Mouse (Mus musculus) central nervous system, embryonic 11.5 days (tissue): ENCODE results near the gene Gkn1. TPM values are rescaled to one million over a fixed set of nuclear protein-coding genes. Genes with fewer than 3 reads are reported as not detected.

Source experiments
- polyA plus RNA-seq: library from polyadenylated mRNA; depleted of rRNA; stranded (reverse); fragments of >200 nt; gene quantifications from 2 replicates; pipeline ENCODE4 v1.2.3, GENCODE M21; 2012; rRNA removed

The Gkn1 gene
- not detected in 2 replicates for polyA plus RNA-seq

DNA sequence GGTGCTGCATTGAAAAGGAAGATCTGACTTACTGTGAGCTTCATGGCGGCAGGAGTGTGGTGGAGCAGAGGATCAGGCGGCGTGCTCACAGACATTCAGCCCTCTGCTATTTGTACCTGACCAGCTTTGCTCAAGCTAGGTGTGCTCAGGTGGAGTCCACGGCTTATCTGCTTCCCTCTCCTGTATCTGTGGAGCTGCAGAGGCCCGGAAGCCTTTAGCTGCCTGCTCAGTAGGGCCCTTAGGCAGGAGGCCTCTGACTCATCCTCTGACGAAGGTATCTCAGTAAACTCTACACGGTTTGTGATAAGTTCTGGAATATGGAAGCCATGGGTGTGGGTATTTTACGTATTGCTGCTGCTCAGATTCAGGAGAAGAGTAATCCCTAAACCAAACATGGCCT lies at the start of gene Gkn1:
Gene Gkn1, minus strand, starts transcription at position 114 of the 400 bp plus-strand sequence.

DNA sequence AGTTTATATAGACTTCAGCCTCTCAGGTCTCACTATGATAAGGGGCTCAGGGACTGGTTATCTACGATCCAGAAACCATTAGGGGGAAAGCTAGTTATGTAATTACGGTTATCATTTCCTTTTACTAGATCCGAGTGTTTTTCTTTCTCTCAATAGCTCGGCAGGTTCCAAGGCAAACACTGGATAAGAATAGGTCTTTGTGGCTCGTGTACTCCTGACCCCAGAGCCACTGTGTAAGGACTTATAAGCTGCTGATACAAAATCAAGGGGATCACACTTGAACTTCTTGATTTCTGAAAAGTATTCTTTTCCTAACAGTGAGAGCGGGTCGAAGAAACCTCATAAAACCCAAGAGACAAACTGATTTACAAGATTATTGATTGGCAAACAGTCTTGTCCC lies 38.1 kb upstream of the Gkn1 start, which contains the start of gene Gkn3:
Gene Gkn3, minus strand, starts transcription at position 59 of the 400 bp plus-strand sequence.

GRCm38 (mm10) chr6:87373057-87373456 lies 22.3 kb upstream of the Gkn1 start, which contains the start of gene Gkn2:
Gene Gkn2, plus strand, starts transcription at chr6:87373357.

GRCm38 (mm10) chr6:87335091-87335934 lies 15.4 kb downstream of the Gkn1 start, which contains the start of gene Antxr1:
Gene Antxr1, minus strand, starts transcription at chr6:87335821.

Other genes starting within 250 kb of the Gkn1 start
- gene D6Ertd527e, start 246.2 kb downstream of the Gkn1 start, polyA plus RNA-seq = 0.24 and 0.34 TPM in 2 replicates
- 10.1 and 20.2 TPM in 2 replicates for gene Antxr1, start 15.1 kb downstream of the Gkn1 start, polyA plus RNA-seq
- gene Gkn2, start 22.4 kb upstream of the Gkn1 start, polyA plus RNA-seq = not detected in 2 replicates
- 0.30 TPM in 1 of 2 replicates, not detected in the other for gene Gkn3, start 38.0 kb upstream of the Gkn1 start, polyA plus RNA-seq
- 0.74 and 1.2 TPM in 2 replicates for gene Bmp10, start 78.1 kb upstream of the Gkn1 start, polyA plus RNA-seq
- gene Arhgap25, start 182.3 kb upstream of the Gkn1 start, polyA plus RNA-seq = 1.3 and 1.8 TPM in 2 replicates
- 2.5 and 2.6 TPM in 2 replicates for gene Prokr1, start 239.8 kb upstream of the Gkn1 start, polyA plus RNA-seq